Mouse (Mus musculus) lung, adult 2 months (tissue): Measurements from ENCODE around the gene Zscan10. TPM values are rescaled to one million over a fixed set of nuclear protein-coding genes. Genes with fewer than 3 reads are reported as not detected.

Source experiments
- DNase-seq: peaks from one replicate; pipeline ENCODE4 v3.0.0; 2022
- H3K4me1 ChIP-seq: fragments of 200-500 bp; 2 replicates; pipeline ENCODE4 v1.6.1; 2011; ENCODE audit warnings: low read length; ENCODE audit not compliant: control insufficient read depth, insufficient read depth
- H3K4me3 ChIP-seq: fragments of 200-500 bp; replicated peaks from 2 replicates; pipeline ENCODE3; 2011; ENCODE audit warnings: low read depth, mild to moderate bottlenecking, control low read depth, low read length; ENCODE audit errors: extremely low read depth
- CTCF ChIP-seq: fragments of 200-500 bp; IDR thresholded peaks from 2 replicates; pipeline ENCODE4 v1.5.1; 2011; ENCODE audit warnings: mild to moderate bottlenecking, low read length, control low read depth; ENCODE audit not compliant: insufficient read depth
- POLR2A ChIP-seq: fragments of 200-500 bp; IDR thresholded peaks from 2 replicates; pipeline ENCODE4 v1.6.1; 2011; ENCODE audit warnings: low read depth, mild to moderate bottlenecking, control low read depth, low read length, borderline replicate concordance; ENCODE audit errors: extremely low read depth
- WGBS: fragments of 180-500 bp; shearing (Covaris S2); methylation state at CpG from one replicate; pipeline ENCODE4 v1.1.7; 2018; 5-methylcytosine and 5-hydroxymethylcytosine counted together
- polyA plus RNA-seq: library from polyadenylated mRNA; depleted of rRNA; stranded (reverse); fragments of >200 nt; gene quantifications from 2 replicates; pipeline ENCODE4 v1.2.3, GENCODE M21; 2012; rRNA removed

Zscan10 gene
- polyA plus RNA-seq, 1 experiment = 0.06 TPM

DNA sequence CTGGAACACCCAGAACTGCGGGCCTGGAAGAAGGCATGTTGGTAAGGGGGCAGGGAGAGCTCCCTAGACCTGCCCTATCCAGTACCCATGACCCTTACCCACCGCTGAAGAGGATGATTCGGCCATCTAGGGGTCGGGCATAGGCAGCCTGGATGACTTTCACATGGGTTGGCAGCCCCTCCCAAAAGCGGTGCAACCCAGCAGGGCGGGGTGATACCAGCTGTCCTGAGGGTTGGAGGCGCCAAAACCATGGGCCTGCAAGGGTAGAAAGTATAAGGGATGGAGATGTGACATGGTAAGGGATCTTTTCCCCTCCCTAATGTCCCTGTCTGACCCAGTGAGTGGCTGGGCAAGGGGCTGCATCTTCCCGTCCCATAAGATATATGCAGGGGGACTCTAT is 30.6 kb downstream of the Zscan10 start:
- WGBS = 74% methylated on average over 8 of the region's 8 CpGs
- no peak for TF ChIP-seq POLR2A
- TF ChIP-seq CTCF = no peak
- DNase-seq = no peak
- Histone ChIP-seq H3K4me3 (no peak overlapping the region), H3K4me1 (no peaks in the 10 kb centered on the region)

GRCm38 (mm10) chr17:23644613-23645495 is 44.2 kb downstream of the Zscan10 start, which contains the start of gene Mmp25:
Gene Mmp25, minus strand, starts transcription at chr17:23645277.
- TF ChIP-seq POLR2A (no peak), CTCF (no peak)
- Histone ChIP-seq H3K4me1 (0 out of 2 replicates have a peak, but pooled peaks cover 3% of the 10 kb centered on the region), H3K4me3 (peak within 1 kb of the TSS; percentile 13)
- 3% methylated on average over 58 of the region's 58 CpGs for WGBS
- no peak for DNase-seq

DNA sequence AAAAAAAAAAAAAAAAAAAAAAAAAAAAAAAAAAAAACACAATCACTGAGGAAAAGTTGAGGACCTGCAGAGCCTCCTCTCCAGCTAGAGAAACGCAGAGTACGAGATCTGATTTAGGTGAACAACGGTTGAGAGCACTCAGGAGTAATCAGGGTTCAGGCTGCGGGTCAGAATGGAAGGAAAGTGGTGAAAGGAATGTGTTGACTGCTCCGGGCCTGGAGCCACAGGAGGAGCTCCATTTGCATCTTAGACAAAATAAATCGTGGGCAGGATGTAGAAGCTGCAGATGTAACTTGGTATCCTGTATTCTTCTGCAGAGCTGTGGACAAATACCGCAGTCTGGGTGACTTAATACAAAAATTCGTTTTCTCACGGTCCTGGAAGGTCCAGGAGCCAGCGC is 45.2 kb downstream of the Zscan10 start:
- Histone ChIP-seq H3K4me1 (0 out of 2 replicates have a peak, but pooled peaks cover 3% of the 10 kb centered on the region), H3K4me3 (no peak overlapping the region)
- TF ChIP-seq CTCF (no peak), POLR2A (no peak)
- no peak for DNase-seq
- WGBS = 49% methylated on average over 10 of the region's 10 CpGs

GRCm38 (mm10) chr17:23651363-23651762 is 50.7 kb downstream of the Zscan10 start:
- Histone ChIP-seq H3K4me1 (no peaks in the 10 kb centered on the region), H3K4me3 (no peak overlapping the region)
- WGBS = 68% methylated on average over 6 of the region's 6 CpGs
- no peak for TF ChIP-seq POLR2A
- TF ChIP-seq CTCF = no peak
- no peak for DNase-seq

- Histone ChIP-seq H3K4me1 (no peaks in the 10 kb centered on the region), H3K4me3 (no peak overlapping the region)
- no peak for DNase-seq
- 66% methylated on average over 2 of the region's 2 CpGs for WGBS
- TF ChIP-seq POLR2A = no peak
- TF ChIP-seq CTCF = no peak
Observed at GRCm38 (mm10) chr17:23653324-23653723, 52.7 kb downstream of the Zscan10 start.

DNA sequence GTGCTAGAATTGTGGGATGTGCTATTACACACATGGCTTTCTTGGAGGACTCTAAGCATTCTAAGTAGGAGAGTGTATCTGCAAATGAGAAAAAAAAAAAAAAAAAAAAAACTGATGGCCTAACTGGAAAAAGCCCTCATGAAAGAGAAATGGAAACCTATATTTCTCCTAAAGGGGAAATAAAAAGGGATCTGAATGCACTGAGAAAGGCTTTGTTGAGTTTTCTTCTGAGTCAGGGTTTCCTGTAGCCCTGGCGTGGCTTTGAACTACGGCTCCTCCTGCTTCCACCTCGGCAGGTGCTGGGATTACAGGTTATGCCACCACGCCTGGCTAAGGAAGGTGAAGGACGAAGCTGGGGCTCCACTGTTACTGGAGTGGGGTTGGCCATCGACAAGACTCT is 53.3 kb downstream of the Zscan10 start:
- 45% methylated on average over 6 of the region's 6 CpGs for WGBS
- DNase-seq = no peak
- H3K4me3 ChIP-seq = no peak overlapping the region
- no peaks in the 10 kb centered on the region for H3K4me1 ChIP-seq
- no peak for TF ChIP-seq CTCF
- no peak for TF ChIP-seq POLR2A

DNA sequence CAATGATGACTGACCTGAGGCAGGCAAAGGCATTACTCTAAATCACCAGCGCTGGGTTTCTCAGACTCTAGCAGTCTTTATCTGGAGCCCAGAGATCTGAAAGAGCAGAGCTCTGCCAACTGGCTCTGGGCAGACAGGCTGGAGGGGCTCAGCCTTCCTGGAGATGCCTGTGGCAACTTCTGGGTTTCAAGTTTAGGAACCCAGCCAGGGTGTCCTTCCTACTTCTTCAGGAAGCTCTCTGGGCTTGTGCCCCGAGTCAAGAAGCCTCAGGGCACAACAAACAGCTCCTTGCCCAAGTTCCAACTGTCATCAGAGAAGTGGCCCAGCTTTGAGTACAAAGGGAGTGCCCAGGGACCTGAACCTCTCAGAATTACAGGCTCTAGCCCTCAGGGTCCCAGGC is 53.8 kb downstream of the Zscan10 start:
- WGBS = 43% methylated on average over 2 of the region's 2 CpGs
- H3K4me1 ChIP-seq = no peaks in the 10 kb centered on the region
- TF ChIP-seq CTCF (no peak), POLR2A (no peak)
- H3K4me3 ChIP-seq = no peak overlapping the region
- no peak for DNase-seq

- WGBS = 87% methylated on average over 3 of the region's 3 CpGs
- no peaks in the 10 kb centered on the region for H3K4me1 ChIP-seq
- no peak for TF ChIP-seq POLR2A
- TF ChIP-seq CTCF = no peak
- no peak for DNase-seq
- H3K4me3 ChIP-seq = no peak overlapping the region
Observed at GRCm38 (mm10) chr17:23658450-23658849, 57.8 kb downstream of the Zscan10 start.

GRCm38 (mm10) chr17:23660117-23660875 is 59.6 kb downstream of the Zscan10 start, which contains the start of gene Bicdl2:
Gene Bicdl2, plus strand, starts transcription at chr17:23660506.
- Histone ChIP-seq H3K4me1 (peaks cover 2% of the 10 kb centered on the region; the same call in 1 of the 2 replicates), H3K4me3 (peak within 1 kb of the TSS; percentile 76)
- TF ChIP-seq CTCF (peak; percentile 61), POLR2A (peak; percentile 20; the same call in 1 of the 2 replicates)
- DNase-seq = peak; percentile 81
- 5% methylated on average over 27 of the region's 27 CpGs for WGBS

Other genes starting within 250 kb of the Zscan10 start
- gene Vmn2r116, start 216.3 kb upstream of the Zscan10 start, polyA plus RNA-seq = not detected in 2 replicates
- gene Vmn2r117, start 121.2 kb upstream of the Zscan10 start, polyA plus RNA-seq = not detected in 2 replicates
- gene Zfp213, start 36.6 kb upstream of the Zscan10 start, polyA plus RNA-seq = 13.4 and 14.0 TPM in 2 replicates
- gene Zfp13, start 1.4 kb upstream of the Zscan10 start, polyA plus RNA-seq = 14.9 and 15.2 TPM in 2 replicates
- 0.70 and 1.0 TPM in 2 replicates for gene Mmp25, start 44.4 kb downstream of the Zscan10 start, polyA plus RNA-seq
- gene Bicdl2, start 59.6 kb downstream of the Zscan10 start, polyA plus RNA-seq = 4.0 and 6.8 TPM in 2 replicates
- gene Hcfc1r1, start 72.7 kb downstream of the Zscan10 start, polyA plus RNA-seq = 284 and 321 TPM in 2 replicates
- 18.1 and 20.6 TPM in 2 replicates for gene Thoc6, start 73.0 kb downstream of the Zscan10 start, polyA plus RNA-seq
- 32.4 and 39.7 TPM in 2 replicates for gene Tnfrsf12a, start 76.6 kb downstream of the Zscan10 start, polyA plus RNA-seq
- 0.57 and 0.86 TPM in 2 replicates for gene Cldn6, start 78.4 kb downstream of the Zscan10 start, polyA plus RNA-seq
- gene Cldn9, start 83.2 kb downstream of the Zscan10 start, polyA plus RNA-seq = 0.07 and 0.08 TPM in 2 replicates
- gene 1520401A03Rik, start 121.9 kb downstream of the Zscan10 start, polyA plus RNA-seq = not detected in 2 replicates
- 21.8 and 25.3 TPM in 2 replicates for gene Pkmyt1, start 125.5 kb downstream of the Zscan10 start, polyA plus RNA-seq
- 59.8 and 63.5 TPM in 2 replicates for gene Paqr4, start 140.0 kb downstream of the Zscan10 start, polyA plus RNA-seq
- 0.81 and 1.1 TPM in 2 replicates for gene Kremen2, start 145.0 kb downstream of the Zscan10 start, polyA plus RNA-seq
- 37.1 and 39.1 TPM in 2 replicates for gene Flywch1, start 170.7 kb downstream of the Zscan10 start, polyA plus RNA-seq
- 8.0 and 8.8 TPM in 2 replicates for gene Flywch2, start 185.2 kb downstream of the Zscan10 start, polyA plus RNA-seq
- 538 and 681 TPM in 2 replicates for gene Srrm2, start 189.7 kb downstream of the Zscan10 start, polyA plus RNA-seq
- 470 and 498 TPM in 2 replicates for gene Elob, start 228.3 kb downstream of the Zscan10 start, polyA plus RNA-seq
- not detected in 2 replicates for gene Prss33, start 235.2 kb downstream of the Zscan10 start, polyA plus RNA-seq
- 5.1 TPM in 1 of 2 replicates, not detected in the other for gene Prss32, start 243.0 kb downstream of the Zscan10 start, polyA plus RNA-seq
- 0.66 and 0.78 TPM in 2 replicates for gene Prss41, start 243.3 kb downstream of the Zscan10 start, polyA plus RNA-seq